Mouse (Mus musculus) liver, embryonic 12.5 days (tissue): ENCODE results near the gene Elmo1. TPM values are rescaled to one million over a fixed set of nuclear protein-coding genes. Genes with fewer than 3 reads are reported as not detected.

ENCODE experiments used
- ATAC-seq: fragments of 200-750 bp; cut with Nextera tagmentation; 2 replicates; pipeline ENCODE4 v1.8.0; 2017; ENCODE audit warnings: moderate number of reproducible peaks, mild to moderate bottlenecking, moderate library complexity
- H3K27ac ChIP-seq: fragments of 300-500 bp; sonication (generic); 2 replicates; pipeline ENCODE4 v1.5.1; 2016; ENCODE audit warnings: mild to moderate bottlenecking
- H3K27me3 ChIP-seq: fragments of 300-500 bp; sonication (generic); replicated peaks from 2 replicates; pipeline ENCODE4 v1.6.1; 2016; ENCODE audit warnings: mild to moderate bottlenecking, moderate library complexity
- H3K36me3 ChIP-seq: fragments of 300-500 bp; sonication (generic); 2 replicates; pipeline ENCODE4 v1.6.1; 2016; ENCODE audit warnings: mild to moderate bottlenecking, moderate library complexity
- H3K4me1 ChIP-seq: fragments of 300-500 bp; sonication (generic); 2 replicates; pipeline ENCODE4 v1.6.1; 2016
- H3K4me2 ChIP-seq: fragments of 300-500 bp; sonication (generic); 2 replicates; pipeline ENCODE4 v1.6.1; 2016; ENCODE audit warnings: mild to moderate bottlenecking, moderate library complexity
- H3K4me3 ChIP-seq: fragments of 300-500 bp; sonication (generic); 2 replicates; pipeline ENCODE4 v1.5.1; 2016; ENCODE audit warnings: mild to moderate bottlenecking, moderate library complexity
- H3K9ac ChIP-seq: fragments of 300-500 bp; sonication (generic); 2 replicates; pipeline ENCODE4 v1.6.1; 2016; ENCODE audit warnings: mild to moderate bottlenecking, moderate library complexity
- H3K9me3 ChIP-seq: fragments of 300-500 bp; sonication (generic); replicated peaks from 2 replicates; pipeline ENCODE4 v1.6.1; 2016; ENCODE audit warnings: mild to moderate bottlenecking, moderate library complexity
- WGBS: fragments of 180-500 bp; shearing (Covaris S2); methylation state at CpG from one replicate; pipeline ENCODE4 v1.1.7; 2016; ENCODE audit not compliant: insufficient replicate concordance; 5-methylcytosine and 5-hydroxymethylcytosine counted together
- polyA plus RNA-seq: library from polyadenylated mRNA; unstranded; fragments of >200 nt; fragmentation: Nextera tagmentation; extraction: Ambion mirVana; gene quantifications from 2 replicates; pipeline ENCODE4 v1.2.1, GENCODE M21; 2016

The Elmo1 gene
- polyA plus RNA-seq, 1 experiment from 2014 or later, result 6.2 TPM

GRCm38 (mm10) chr13:20300626-20301025 lies 210.2 kb downstream of the Elmo1 start:
- Histone ChIP-seq H3K9me3 (no peaks in the 10 kb centered on the region), H3K36me3 (no peaks in the 10 kb centered on the region), H3K4me1 (no peaks in the 10 kb centered on the region), H3K27ac (no peak overlapping the region), H3K9ac (no peak overlapping the region), H3K4me3 (no peak overlapping the region), H3K4me2 (no peak overlapping the region), H3K27me3 (no peaks in the 10 kb centered on the region)
- no peak for ATAC-seq
- WGBS, result 42% methylated on average over 3 of the region's 3 CpGs

- 82% methylated on average over 7 of the region's 7 CpGs for WGBS
- Histone ChIP-seq H3K9me3 (no peaks in the 10 kb centered on the region), H3K4me3 (no peak overlapping the region), H3K27ac (no peak overlapping the region), H3K4me2 (no peak overlapping the region), H3K9ac (no peak overlapping the region), H3K27me3 (no peaks in the 10 kb centered on the region), H3K4me1 (0 out of 2 replicates have a peak, but pooled peaks cover 6% of the 10 kb centered on the region), H3K36me3 (no peaks in the 10 kb centered on the region)
- ATAC-seq, result no peak
Observed at GRCm38 (mm10) chr13:20301760-20302159, 211.4 kb downstream of the Elmo1 start.

GRCm38 (mm10) chr13:20305621-20306020 lies 215.2 kb downstream of the Elmo1 start:
- Histone ChIP-seq H3K9me3 (no peaks in the 10 kb centered on the region), H3K4me1 (0 out of 2 replicates have a peak, but pooled peaks cover 6% of the 10 kb centered on the region), H3K27ac (no peak overlapping the region), H3K9ac (no peak overlapping the region), H3K4me3 (no peak overlapping the region), H3K27me3 (no peaks in the 10 kb centered on the region), H3K4me2 (no peak overlapping the region), H3K36me3 (no peaks in the 10 kb centered on the region)
- WGBS, result 66% methylated on average over 4 of the region's 4 CpGs
- ATAC-seq, result no peak

GRCm38 (mm10) chr13:20306180-20307177 lies 216.1 kb downstream of the Elmo1 start:
- ATAC-seq, result no peak
- 0 out of 2 replicates have a peak, but pooled peaks cover 6% of the 10 kb centered on the region for H3K4me1 ChIP-seq
- no peaks in the 10 kb centered on the region for H3K9me3 ChIP-seq
- no peaks in the 10 kb centered on the region for H3K27me3 ChIP-seq
- H3K4me2 ChIP-seq, result no peak overlapping the region
- no peak overlapping the region for H3K9ac ChIP-seq
- no peak overlapping the region for H3K27ac ChIP-seq
- WGBS, result 42% methylated on average over 5 of the region's 5 CpGs
- H3K36me3 ChIP-seq, result no peaks in the 10 kb centered on the region
- no peak overlapping the region for H3K4me3 ChIP-seq

- H3K27ac ChIP-seq, result no peak overlapping the region
- no peak for ATAC-seq
- 0 out of 2 replicates have a peak, but pooled peaks cover 6% of the 10 kb centered on the region for H3K4me1 ChIP-seq
- 54% methylated on average over 2 of the region's 2 CpGs for WGBS
- no peak overlapping the region for H3K4me3 ChIP-seq
- H3K9ac ChIP-seq, result no peak overlapping the region
- no peaks in the 10 kb centered on the region for H3K27me3 ChIP-seq
- H3K9me3 ChIP-seq, result no peaks in the 10 kb centered on the region
- no peaks in the 10 kb centered on the region for H3K36me3 ChIP-seq
- H3K4me2 ChIP-seq, result no peak overlapping the region
Observed at GRCm38 (mm10) chr13:20307381-20307780, 217.0 kb downstream of the Elmo1 start.

- 16% methylated on average over 3 of the region's 3 CpGs for WGBS
- Histone ChIP-seq H3K27ac (no peak overlapping the region), H3K27me3 (no peaks in the 10 kb centered on the region), H3K9me3 (no peaks in the 10 kb centered on the region), H3K4me1 (0 out of 2 replicates have a peak, but pooled peaks cover 1% of the 10 kb centered on the region), H3K4me2 (no peak overlapping the region), H3K4me3 (no peak overlapping the region), H3K36me3 (no peaks in the 10 kb centered on the region), H3K9ac (no peak overlapping the region)
- no peak for ATAC-seq
Observed at GRCm38 (mm10) chr13:20311612-20312011, 221.2 kb downstream of the Elmo1 start.

- H3K4me1 ChIP-seq, result no peaks in the 10 kb centered on the region
- WGBS, result 77% methylated on average over 6 of the region's 6 CpGs
- H3K36me3 ChIP-seq, result no peaks in the 10 kb centered on the region
- H3K4me2 ChIP-seq, result no peak overlapping the region
- ATAC-seq, result no peak
- no peaks in the 10 kb centered on the region for H3K9me3 ChIP-seq
- no peak overlapping the region for H3K4me3 ChIP-seq
- H3K27ac ChIP-seq, result no peak overlapping the region
- H3K9ac ChIP-seq, result no peak overlapping the region
- H3K27me3 ChIP-seq, result no peaks in the 10 kb centered on the region
Observed at GRCm38 (mm10) chr13:20313345-20313744, 222.9 kb downstream of the Elmo1 start.

- Histone ChIP-seq H3K9ac (no peak overlapping the region), H3K9me3 (no peaks in the 10 kb centered on the region), H3K27ac (no peak overlapping the region), H3K4me3 (no peak overlapping the region), H3K27me3 (no peaks in the 10 kb centered on the region), H3K36me3 (no peaks in the 10 kb centered on the region), H3K4me2 (no peak overlapping the region), H3K4me1 (no peaks in the 10 kb centered on the region)
- WGBS, result 75% methylated on average over 11 of the region's 11 CpGs
- no peak for ATAC-seq
Observed at GRCm38 (mm10) chr13:20316139-20316538, 225.7 kb downstream of the Elmo1 start.

GRCm38 (mm10) chr13:20318615-20319219 lies 228.3 kb downstream of the Elmo1 start:
- no peak overlapping the region for H3K9ac ChIP-seq
- WGBS, result 89% methylated on average over 3 of the region's 3 CpGs
- no peak for ATAC-seq

GRCm38 (mm10) chr13:20320232-20320631 lies 229.8 kb downstream of the Elmo1 start:
- ATAC-seq, result no peak
- H3K4me2 ChIP-seq, result no peak overlapping the region

More at GRCm38 (mm10) chr13:20318615-20319219, 228.3 kb downstream of the Elmo1 start:
- no peak overlapping the region for H3K4me3 ChIP-seq
- no peaks in the 10 kb centered on the region for H3K9me3 ChIP-seq
- no peak overlapping the region for H3K4me2 ChIP-seq
- H3K4me1 ChIP-seq, result no peaks in the 10 kb centered on the region
- no peaks in the 10 kb centered on the region for H3K27me3 ChIP-seq
- H3K36me3 ChIP-seq, result no peaks in the 10 kb centered on the region
- no peak overlapping the region for H3K27ac ChIP-seq

GRCm38 (mm10) chr13:20323478-20323877 lies 233.1 kb downstream of the Elmo1 start:
- H3K9me3 ChIP-seq, result no peaks in the 10 kb centered on the region
- H3K4me2 ChIP-seq, result no peak overlapping the region
- 72% methylated on average over 4 of the region's 4 CpGs for WGBS
- no peaks in the 10 kb centered on the region for H3K4me1 ChIP-seq
- H3K9ac ChIP-seq, result no peak overlapping the region
- no peak for ATAC-seq
- no peak overlapping the region for H3K4me3 ChIP-seq
- H3K27ac ChIP-seq, result no peak overlapping the region
- H3K27me3 ChIP-seq, result no peaks in the 10 kb centered on the region
- H3K36me3 ChIP-seq, result no peaks in the 10 kb centered on the region

More at GRCm38 (mm10) chr13:20320232-20320631, 229.8 kb downstream of the Elmo1 start:
- no peaks in the 10 kb centered on the region for H3K4me1 ChIP-seq
- H3K27ac ChIP-seq, result no peak overlapping the region
- no peak overlapping the region for H3K4me3 ChIP-seq
- H3K9ac ChIP-seq, result no peak overlapping the region
- no peaks in the 10 kb centered on the region for H3K36me3 ChIP-seq
- WGBS, result 83% methylated on average over 5 of the region's 5 CpGs
- H3K9me3 ChIP-seq, result no peaks in the 10 kb centered on the region
- no peaks in the 10 kb centered on the region for H3K27me3 ChIP-seq

GRCm38 (mm10) chr13:20327064-20327463 lies 236.7 kb downstream of the Elmo1 start:
- no peak for ATAC-seq
- Histone ChIP-seq H3K9me3 (no peaks in the 10 kb centered on the region), H3K4me2 (no peak overlapping the region), H3K9ac (no peak overlapping the region), H3K27me3 (no peaks in the 10 kb centered on the region), H3K4me1 (no peaks in the 10 kb centered on the region), H3K27ac (no peak overlapping the region), H3K4me3 (no peak overlapping the region), H3K36me3 (no peaks in the 10 kb centered on the region)
- WGBS, result 71% methylated on average over 4 of the region's 4 CpGs
